Mouse (Mus musculus): Measurements from ENCODE around the gene Rubcnl. TPM values are rescaled to one million over a fixed set of nuclear protein-coding genes. Genes with fewer than 3 reads are reported as not detected.

Gene Rubcnl
- total RNA-seq, 2 experiments from 2014 or later = 1.4 to 2.4 TPM

DNA sequence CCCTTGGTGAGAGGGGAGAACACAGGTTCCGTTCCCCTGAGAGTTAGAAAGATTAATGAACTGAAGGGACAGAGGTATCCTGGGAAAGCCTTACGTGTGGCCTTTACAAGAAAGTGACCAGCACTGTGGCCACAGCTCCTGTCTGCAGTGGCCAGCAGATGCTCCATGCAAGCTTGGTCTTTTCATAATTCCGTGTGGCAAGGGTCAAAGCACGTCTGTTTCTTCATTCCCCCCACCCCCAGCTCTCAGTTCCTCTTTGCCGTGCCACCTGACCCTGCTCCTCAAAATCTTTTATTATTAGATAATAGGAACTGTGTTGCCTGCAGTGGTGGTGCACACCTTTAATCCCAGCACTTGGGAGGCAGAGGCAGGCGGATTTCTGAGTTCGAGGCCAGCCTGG lies 1.4 kb downstream of the Rubcnl start:
- ATAC-seq (replicated peaks; ENCODE audit: poor library complexity) = peak; percentile 54

DNA sequence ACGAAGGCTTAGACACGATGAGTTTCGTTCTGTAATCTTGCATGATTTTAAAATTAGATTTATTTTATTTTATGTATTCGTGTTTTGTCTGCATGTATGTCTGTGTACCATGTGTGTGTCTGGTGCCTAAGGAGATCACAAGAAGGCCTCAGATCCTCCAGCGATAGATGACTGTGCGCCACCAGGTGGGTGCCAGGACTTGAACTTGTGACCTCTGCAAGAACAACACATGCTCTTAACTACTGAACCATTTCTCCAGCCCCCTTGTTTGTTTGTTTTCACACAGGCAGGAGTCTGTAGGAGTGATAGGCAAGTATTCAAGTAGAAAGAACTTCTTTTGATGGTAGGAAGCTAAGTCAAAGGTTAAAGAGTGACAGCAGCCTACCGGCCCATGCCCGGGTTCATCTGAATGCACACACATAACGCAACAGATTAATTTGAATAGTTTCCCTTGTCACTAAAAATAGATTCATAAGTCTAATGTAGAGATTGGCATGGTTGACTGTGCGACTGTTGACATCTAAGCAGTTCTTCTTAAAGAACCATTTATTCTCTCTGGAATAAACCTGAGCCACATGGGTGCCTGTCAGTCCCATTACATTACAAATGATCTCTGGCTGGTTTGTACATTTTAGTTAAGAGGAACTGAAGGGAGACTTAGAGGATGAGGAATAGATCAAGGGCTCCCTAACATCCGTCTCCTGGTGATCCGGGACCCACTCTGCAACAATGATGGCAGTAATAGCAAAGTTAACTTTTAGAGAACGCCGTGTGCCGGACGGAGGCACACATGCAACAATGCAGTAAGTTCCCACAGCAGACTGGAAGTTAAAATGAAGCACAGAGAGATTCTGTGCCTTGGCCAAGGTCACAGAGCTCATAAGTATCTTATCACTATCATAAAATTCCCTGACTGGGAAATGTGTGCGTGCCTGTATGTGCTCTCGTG lies 2.3 kb downstream of the Rubcnl start:
- no peak for ATAC-seq (replicated peaks; ENCODE audit: poor library complexity)

DNA sequence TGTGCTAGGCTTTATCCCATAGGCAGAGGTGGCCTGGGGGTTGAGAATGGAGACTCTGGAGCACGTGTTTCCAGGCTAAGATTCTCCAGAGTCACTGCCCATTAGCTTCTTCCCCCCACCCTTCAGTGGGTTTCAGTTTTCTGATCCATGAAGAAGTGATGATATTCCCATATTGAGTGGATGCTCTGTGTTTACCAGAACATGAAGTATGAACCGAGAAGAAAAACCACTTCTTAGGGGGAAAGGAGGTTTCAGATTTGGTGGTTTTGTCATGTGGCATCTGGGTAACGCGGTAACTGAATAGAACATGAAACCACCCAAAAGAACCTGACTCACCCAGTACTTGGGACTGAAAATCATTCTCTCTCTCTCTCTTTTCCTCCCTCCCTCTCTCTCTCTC lies 3.0 kb downstream of the Rubcnl start:
- ATAC-seq (replicated peaks; ENCODE audit: poor library complexity) = no peak

GRCm38 (mm10) chr14:75020581-75021253 lies 4.9 kb downstream of the Rubcnl start:
- peak; percentile 46 for ATAC-seq (replicated peaks; ENCODE audit: poor library complexity)

DNA sequence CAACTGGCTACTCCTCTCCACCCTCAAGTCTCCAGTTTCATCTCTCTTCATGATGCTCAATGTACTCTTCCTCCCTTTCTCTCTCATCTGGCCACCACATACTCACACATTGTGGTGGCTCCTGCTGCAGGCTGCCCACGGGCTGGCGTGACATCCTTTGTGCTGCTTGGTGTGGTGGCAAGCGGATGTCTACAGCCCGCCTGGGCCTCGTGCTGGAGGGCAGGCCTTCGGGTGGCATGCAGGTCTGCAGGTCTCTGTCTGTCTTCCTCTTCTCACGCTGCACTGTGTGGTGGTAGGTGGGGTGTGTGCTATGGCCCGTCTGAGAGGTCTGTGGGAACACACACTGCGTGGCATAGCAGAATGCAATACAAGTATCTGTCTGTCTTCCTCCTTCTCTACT lies 6.7 kb downstream of the Rubcnl start:
- no peak for ATAC-seq (replicated peaks; ENCODE audit: poor library complexity)

GRCm38 (mm10) chr14:75024793-75025710 lies 9.2 kb downstream of the Rubcnl start:
- peak; percentile 57 for ATAC-seq (replicated peaks; ENCODE audit: poor library complexity)

GRCm38 (mm10) chr14:75030764-75031163 lies 14.9 kb downstream of the Rubcnl start:
- peak; percentile 42; the same call in 1 of the 2 replicates for ATAC-seq (replicated peaks; ENCODE audit: poor library complexity)

DNA sequence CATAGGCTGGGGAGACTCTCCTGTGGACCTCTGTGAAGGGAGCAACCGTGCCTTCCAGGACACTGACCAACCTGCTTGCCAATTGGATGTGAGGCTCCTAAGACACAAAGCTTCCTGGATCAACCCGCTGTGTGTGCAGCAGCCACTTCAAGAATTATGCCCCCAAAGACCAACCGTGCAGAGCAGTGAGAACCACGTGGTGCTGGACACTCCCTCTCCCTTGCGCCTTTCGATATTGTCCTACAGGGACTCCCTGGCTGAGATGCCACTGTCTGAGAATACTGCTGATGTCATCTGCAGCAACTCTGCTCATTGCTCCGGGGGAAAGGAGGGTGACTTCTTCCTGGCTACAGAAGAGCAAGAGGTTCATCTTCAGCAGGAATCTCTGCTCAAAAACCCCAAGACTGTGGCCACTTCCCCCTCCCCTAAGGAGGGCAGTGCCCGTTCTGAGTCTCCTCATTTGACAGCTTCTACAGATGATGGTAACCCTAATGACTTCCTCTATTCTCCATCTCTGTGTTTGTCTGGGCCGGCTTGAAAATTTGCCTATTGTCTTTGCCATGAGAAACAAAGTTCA lies 16.3 kb downstream of the Rubcnl start:
- peak; percentile 41 for ATAC-seq (replicated peaks; ENCODE audit: poor library complexity)

GRCm38 (mm10) chr14:75032742-75033141 lies 16.9 kb downstream of the Rubcnl start:
- ATAC-seq (replicated peaks; ENCODE audit: poor library complexity) = no peak

GRCm38 (mm10) chr14:75034240-75034639 lies 18.4 kb downstream of the Rubcnl start:
- peak; percentile 92 for ATAC-seq (replicated peaks; ENCODE audit: poor library complexity)

DNA sequence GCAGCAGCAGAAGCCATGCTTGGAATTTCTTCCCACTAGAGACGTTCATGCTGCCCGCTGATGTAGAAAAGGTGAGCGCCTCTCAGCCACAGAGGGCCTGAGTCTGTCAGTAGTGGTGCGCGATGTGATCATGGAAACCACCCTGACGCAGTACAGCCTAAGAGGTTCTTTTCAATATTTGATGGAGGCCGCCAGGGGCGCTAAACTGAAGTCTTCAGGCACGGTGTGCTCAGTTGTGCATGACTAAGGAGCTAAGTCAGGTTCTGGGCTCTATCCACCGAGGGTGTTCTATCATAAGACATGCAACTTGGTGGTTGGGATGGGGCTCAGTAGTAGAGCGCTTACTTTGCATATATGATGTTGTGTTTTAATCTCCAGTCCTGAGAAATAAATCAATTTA lies 19.6 kb downstream of the Rubcnl start:
- no peak for ATAC-seq (replicated peaks; ENCODE audit: poor library complexity)

GRCm38 (mm10) chr14:75045184-75045583 lies 29.4 kb downstream of the Rubcnl start:
- ATAC-seq (replicated peaks; ENCODE audit: poor library complexity) = peak; percentile 95

DNA sequence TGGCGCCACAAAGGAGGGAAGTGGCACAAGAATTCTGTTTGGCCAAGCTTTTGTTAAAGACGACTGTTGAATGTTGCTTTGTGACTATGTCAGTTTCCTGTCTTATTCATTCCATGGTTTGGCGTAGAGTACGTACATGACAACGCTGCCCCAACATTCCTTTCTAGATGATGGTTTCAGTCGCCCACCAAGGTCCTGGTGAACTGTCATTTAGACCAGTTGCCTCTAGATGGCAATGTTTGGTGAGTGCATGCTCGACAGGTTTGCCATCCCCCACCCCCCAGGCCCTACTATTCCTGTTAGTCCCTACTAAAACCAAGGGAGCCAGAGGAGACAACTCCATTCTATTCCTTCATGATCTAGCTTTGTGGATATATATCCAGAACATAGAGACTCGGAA lies 36.6 kb downstream of the Rubcnl start:
- peak; percentile 65 for ATAC-seq (replicated peaks; ENCODE audit: poor library complexity)

- no peak for ATAC-seq (replicated peaks; ENCODE audit: poor library complexity)
Observed at GRCm38 (mm10) chr14:75054455-75055343, 38.9 kb downstream of the Rubcnl start.

GRCm38 (mm10) chr14:75056861-75057431 lies 41.1 kb downstream of the Rubcnl start:
- peak; percentile 67 for ATAC-seq (replicated peaks; ENCODE audit: poor library complexity)

DNA sequence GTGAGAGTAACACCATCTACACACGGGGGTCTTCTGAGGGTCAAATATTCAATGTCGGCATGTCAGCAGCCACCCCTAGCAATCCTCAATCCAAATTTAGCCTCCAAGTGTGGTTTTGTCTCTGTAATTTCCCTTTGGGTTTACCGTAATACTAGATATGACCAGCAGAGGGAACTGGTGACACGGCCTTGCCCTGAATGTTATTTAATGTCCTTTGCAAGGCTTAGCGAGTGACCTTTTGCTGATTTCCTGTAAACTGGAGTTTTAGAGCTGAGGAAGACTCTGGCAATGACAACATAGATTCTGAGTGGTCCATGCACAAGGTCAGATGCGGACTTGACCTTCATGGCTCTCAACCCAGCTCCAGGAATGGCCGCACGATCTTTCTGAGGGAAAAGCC lies 44.7 kb downstream of the Rubcnl start:
- peak; percentile 70 for ATAC-seq (replicated peaks; ENCODE audit: poor library complexity)

DNA sequence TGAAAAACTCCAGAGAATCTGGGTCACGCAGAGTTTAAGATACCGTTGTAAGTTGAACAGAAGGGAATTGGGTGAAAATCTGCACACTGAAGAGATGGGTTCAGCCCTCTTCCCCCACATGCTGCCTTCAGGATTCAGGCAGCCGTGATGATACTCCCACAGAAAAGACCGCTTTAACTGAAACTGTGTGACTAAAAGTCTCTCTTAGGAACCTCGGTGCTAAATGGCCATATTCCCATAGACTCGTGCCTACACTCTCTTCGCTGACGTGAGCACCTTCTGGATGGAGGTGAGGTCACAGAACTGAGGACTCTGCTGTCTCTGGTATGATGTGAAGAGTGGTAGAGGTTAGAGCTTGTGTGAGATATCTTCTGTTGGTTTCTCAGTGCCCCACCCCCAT lies 48.1 kb downstream of the Rubcnl start:
- ATAC-seq (replicated peaks; ENCODE audit: poor library complexity) = no peak

DNA sequence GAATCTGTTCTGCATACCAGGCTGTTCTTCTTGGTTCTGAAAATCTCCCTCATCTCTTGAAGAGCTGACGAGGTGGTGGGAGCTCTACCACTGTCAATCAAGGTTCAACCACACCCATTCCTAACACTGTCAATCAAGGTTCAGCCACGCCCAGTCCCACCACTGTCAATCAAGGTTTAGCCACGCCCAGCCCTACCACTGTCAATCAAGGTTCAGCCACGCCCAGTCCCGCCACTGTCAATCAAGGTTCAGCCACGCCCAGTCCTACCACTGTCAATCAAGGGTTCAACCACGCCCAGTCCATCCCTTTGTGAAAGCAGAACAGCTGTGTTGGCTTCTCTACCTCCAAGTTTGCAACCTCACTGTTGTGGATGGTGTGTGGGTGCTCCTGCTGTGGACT lies 48.7 kb downstream of the Rubcnl start:
- peak; percentile 62 for ATAC-seq (replicated peaks; ENCODE audit: poor library complexity)

DNA sequence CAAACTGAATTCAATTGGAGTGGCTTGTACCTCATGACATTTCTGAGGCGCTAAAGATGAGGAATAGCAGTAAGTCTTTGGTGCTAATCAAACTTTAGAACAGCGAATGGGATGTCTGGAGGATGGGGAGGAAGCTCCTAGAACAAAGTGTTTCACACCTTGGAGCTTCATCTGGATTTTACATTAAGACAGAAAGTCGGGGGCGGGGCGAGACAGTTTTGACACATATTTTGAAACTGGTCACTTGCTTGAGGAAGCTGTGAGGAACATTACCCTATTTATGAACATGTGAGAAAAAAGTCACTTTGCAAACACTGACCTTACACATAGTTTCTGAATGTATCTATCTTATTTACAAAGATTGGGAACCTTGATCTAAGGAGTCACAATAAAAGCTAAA lies 49.4 kb downstream of the Rubcnl start:
- no peak for ATAC-seq (replicated peaks; ENCODE audit: poor library complexity)

Measured in megakaryocyte progenitor cell, adult 5-6 weeks (primary cell).